Mouse (Mus musculus) kidney, adult 9 months (tissue): ENCODE measurements at regions not wholly inside any gene's neighbourhood (a gene's known extent, or its start where the extent isn't known, plus 50 kb on each side); places are given as distances from the start of the nearest gene placed in this dataset.

ENCODE experiments used
- DNase-seq: peaks from one replicate; pipeline ENCODE4 v3.0.0; 2022

DNA sequence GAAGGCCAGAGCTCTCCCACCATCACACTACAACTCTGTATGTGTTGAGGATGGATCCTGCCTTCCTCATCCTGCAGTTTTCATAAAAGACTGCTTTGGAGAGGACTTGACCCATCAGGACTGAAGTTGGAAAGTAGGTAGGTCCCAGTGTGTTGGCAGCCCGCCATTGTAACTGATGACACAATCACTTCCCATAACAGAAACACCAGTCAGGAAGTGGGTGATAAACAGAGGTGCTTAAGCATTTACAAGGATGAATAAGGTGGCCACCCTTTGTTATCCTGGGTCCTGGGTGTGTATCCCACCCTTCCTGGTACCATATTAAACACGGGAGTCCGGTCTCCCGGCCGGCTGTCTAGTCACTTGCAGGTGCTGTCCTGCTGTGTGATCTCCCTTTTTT lies 118.3 kb downstream of the Snx10 start:
- DNase-seq, result no peak

GRCm38 (mm10) chr6:51648813-51649212 lies 125.1 kb downstream of the Snx10 start:
- no peak for DNase-seq

DNA sequence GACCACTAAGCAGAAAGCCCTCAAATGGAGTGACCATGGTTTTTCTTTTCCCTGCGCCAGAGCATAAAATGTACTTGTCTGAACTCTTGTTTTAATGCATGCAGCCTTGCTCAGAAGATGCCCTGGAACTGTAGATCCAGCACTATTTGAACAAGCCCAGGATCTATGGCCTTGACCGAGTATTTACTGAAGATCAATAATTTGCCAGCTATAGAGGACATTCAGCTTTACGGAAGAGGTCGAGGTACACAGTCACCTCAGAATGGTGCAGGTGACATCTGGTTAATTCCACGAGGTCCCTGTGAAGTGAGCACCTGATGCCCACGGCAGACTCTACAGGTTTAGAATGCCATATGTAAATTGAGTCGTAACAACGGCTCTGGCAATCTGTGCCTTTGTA lies 130.1 kb downstream of the Snx10 start:
- no peak for DNase-seq

- no peak for DNase-seq
These were observed 131.3 kb downstream of the Snx10 start for GRCm38 (mm10) chr6:51654991-51655390.

- DNase-seq, result no peak
These were observed 132.4 kb downstream of the Snx10 start for GRCm38 (mm10) chr6:51656078-51656477.

GRCm38 (mm10) chr6:51656883-51657640 lies 133.4 kb downstream of the Snx10 start:
- DNase-seq, result no peak

DNA sequence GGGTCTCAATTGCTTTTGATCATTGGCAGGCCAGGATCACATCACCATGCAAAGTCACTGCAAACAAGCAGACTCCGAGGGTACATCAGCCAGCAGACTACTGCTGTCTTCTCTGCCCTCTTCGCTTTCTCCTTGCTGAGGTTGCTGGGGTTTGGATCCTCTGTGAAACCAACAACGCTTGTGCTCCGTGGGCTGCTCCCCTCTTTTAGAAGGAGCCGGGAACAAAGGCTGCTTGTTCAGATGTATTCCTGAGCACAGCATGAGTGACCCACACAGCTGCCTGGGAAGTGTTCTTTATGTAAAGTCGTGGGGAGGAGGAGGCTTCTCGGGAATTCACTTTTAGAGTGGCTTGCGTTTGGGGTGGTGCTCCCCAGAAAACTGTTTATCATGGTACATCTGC lies 134.7 kb downstream of the Snx10 start:
- DNase-seq, result no peak

GRCm38 (mm10) chr6:51663178-51663577 lies 139.5 kb downstream of the Snx10 start:
- DNase-seq, result no peak

- DNase-seq, result no peak
These were observed 140.3 kb downstream of the Snx10 start for GRCm38 (mm10) chr6:51664049-51664448.

DNA sequence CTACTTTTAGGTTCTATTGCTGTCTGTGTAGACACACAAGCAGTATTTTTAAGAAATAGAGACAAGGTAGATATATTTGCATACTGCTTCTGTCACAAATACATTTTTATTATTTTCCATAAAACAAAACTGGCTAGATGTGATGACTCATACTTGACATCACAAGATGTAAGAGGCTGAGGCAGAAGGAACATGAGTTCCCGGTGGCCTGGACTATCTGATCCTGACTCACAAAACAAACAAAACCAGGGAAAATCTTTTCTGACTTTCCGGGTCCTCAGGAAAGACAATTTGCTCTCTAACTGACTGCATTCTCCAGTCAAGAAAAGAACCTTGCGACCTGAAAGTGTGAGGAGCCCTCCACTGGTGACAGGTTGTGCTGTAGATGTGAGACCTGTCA lies 143.3 kb downstream of the Snx10 start:
- DNase-seq, result no peak

- DNase-seq, result no peak
These were observed 151.7 kb downstream of the Snx10 start for GRCm38 (mm10) chr6:51675342-51675945.

- DNase-seq, result no peak
These were observed 153.7 kb downstream of the Snx10 start for GRCm38 (mm10) chr6:51677162-51677996.

DNA sequence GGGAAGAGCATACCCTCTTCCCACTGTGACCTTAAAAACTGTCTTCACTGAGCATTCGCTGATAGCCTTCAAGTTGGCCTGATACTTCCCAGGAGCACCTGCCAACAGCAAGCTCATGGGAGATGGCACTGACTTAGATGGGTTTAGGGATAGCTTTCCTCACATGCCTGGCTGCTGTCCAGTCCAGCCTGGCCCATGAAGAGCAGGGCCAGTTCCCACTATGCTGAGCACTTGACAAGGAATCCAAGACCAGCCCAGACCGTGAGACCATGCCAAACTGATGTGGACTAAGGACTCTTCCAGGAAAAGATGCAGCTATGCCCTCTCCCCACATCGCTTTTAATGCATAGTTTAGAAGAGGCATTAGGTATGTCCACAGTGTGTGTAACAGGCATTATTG lies 155.0 kb downstream of the Snx10 start:
- DNase-seq, result no peak

DNA sequence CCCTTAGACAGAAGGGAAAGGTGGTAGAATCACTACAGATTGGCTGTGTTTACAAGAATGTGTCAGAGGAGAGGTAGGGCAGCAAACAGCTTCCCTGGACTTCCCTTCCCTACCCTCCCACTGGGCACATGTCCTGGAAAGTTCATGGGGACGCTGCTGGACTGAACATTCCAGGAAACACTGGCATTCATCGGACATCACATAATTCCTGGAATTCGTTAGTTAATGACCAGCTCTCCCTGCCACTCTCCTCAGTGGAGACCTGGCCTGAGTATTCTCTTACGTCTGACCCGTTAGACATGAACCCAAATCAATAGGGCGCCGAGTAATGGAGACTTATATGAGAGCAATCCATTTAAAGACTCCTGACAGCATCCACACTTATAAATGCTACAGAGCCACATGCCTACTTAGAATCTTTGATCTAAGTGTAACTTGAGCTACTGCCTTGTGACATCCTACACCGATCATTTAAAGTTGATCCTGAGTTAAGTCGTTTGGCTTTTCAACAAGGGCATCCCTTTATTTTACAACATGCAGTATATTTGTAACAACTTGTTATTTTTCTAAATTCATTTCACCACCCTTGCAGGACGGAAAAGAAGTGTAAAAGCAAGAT lies 156.6 kb downstream of the Snx10 start:
- DNase-seq, result peak; percentile 39

DNA sequence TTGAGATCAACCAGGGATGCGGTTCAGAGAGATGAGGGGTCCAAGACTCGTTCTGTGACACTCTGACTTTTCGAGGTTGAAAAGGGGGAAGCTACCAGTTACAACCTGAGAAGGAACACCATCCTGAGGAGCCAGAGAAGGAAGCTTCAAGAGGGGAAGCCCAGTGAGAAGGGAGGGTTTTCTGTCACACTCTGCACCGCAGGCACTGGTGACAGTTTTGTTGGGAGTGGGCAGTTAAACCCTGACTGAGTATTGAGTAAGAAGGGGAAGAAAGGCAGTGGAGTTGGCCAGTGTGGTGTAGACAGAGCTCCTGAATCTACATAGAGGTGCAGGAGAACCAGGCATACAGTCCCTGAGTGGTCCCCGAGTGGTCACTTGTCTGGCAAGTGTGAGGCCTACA lies 159.4 kb downstream of the Snx10 start:
- no peak for DNase-seq

GRCm38 (mm10) chr6:51685651-51686287 lies 162.1 kb downstream of the Snx10 start:
- DNase-seq, result no peak

DNA sequence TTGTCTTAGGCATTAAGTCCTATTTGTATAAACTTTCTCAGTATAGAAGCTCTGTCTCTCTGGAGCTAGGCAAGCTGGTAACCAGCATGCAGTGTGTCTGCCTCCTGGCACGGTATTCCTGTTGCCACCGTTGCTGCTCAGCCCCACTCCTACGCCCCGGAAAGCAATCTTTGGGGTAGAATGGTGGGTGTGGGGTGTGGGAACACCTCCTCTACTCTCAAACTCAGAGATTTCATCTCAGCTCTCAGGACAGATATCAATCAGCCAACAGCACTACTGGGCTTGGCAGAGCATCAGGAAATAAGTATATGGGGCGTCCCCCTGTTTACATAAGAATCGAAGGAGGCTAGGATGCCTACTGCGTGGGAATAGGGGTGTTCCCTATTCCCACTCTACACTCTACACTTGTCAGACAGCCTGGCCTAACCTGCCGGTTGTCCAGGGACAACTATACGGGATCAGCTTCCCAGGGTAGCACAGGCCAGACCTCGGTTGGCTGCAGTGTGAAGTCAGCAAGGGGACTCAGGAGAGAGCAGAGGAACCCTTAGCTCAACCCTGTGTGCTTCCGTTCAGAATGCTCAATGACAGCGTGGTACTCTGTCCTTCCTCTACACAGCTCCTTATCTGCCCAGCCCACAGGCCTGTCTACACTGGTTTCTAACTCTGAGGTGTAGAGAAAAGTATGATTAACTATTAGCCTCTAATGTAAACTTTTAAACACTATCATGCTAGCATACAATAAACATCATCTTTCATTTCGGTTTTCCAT lies 167.3 kb downstream of the Snx10 start:
- no peak for DNase-seq

GRCm38 (mm10) chr6:51693984-51694383 lies 170.3 kb downstream of the Snx10 start:
- no peak for DNase-seq

GRCm38 (mm10) chr6:51696396-51696795 lies 172.7 kb downstream of the Snx10 start:
- no peak for DNase-seq

GRCm38 (mm10) chr6:51697754-51698153 lies 174.1 kb downstream of the Snx10 start:
- no peak for DNase-seq

DNA sequence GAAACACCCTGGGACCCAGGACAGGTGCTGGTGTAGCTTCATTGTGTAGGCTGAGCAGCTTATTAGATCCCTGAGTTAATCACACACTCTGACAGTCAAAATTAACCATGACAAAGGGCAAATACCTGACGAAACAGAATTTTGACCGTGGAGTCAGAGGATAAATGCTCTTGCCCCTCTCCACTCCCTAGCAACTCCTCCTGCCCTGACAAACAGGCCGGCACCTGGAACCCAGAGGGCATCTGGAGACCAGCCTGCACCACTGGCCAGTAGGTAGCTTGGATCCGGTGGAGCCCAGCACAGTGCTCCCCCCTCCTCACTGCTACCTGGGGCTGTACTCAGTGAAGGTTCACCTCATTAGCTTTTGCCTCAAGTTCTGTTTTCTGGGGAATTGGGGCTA lies 174.5 kb downstream of the Snx10 start:
- DNase-seq, result peak; percentile 30
